Mouse (Mus musculus) MEL-GATA-1-ER (cell line): Measurements from ENCODE around the gene Tm4sf19.
"Not testable (repeated sequence)": the region's sequence is repeated elsewhere in the genome, so short reads cannot be mapped to it uniquely, and the experiment has no call there.

ENCODE experiments used
- DNase-seq: peaks from one replicate; pipeline ENCODE4 v3.0.0-alpha.2; 2012; ENCODE audit warnings: low read depth; ENCODE audit errors: extremely low read depth

Tm4sf19 gene

GRCm38 (mm10) chr16:32430474-32431046, 30.3 kb downstream of the Tm4sf19 start, which contains the start of gene Pcyt1a:
Gene Pcyt1a (plus strand): TSS chr16:32430921.
- DNase-seq, result peak; percentile 87

- no peak for DNase-seq
Observed at GRCm38 (mm10) chr16:32431047-32431591, 30.8 kb downstream of the Tm4sf19 start.

GRCm38 (mm10) chr16:32431926-32432325, 31.6 kb downstream of the Tm4sf19 start:
- DNase-seq, result no peak

GRCm38 (mm10) chr16:32433138-32433537, 32.8 kb downstream of the Tm4sf19 start:
- no peak for DNase-seq

- peak; percentile 34 for DNase-seq
Observed at GRCm38 (mm10) chr16:32434066-32434465, 33.8 kb downstream of the Tm4sf19 start.

GRCm38 (mm10) chr16:32434691-32435090, 34.4 kb downstream of the Tm4sf19 start:
- DNase-seq, result no peak

GRCm38 (mm10) chr16:32436657-32437056, 36.4 kb downstream of the Tm4sf19 start:
- no peak for DNase-seq

- DNase-seq, result no peak
Observed at GRCm38 (mm10) chr16:32437266-32437665, 37.0 kb downstream of the Tm4sf19 start.

- no peak for DNase-seq
Observed at GRCm38 (mm10) chr16:32441432-32441831, 41.1 kb downstream of the Tm4sf19 start.

- DNase-seq, result not testable (repeated sequence)
Observed at GRCm38 (mm10) chr16:32444615-32445014, 44.3 kb downstream of the Tm4sf19 start.

GRCm38 (mm10) chr16:32445558-32445957, 45.3 kb downstream of the Tm4sf19 start:
- no peak for DNase-seq

GRCm38 (mm10) chr16:32446563-32447138, 46.3 kb downstream of the Tm4sf19 start:
- DNase-seq, result peak; percentile 30

- DNase-seq, result no peak
Observed at GRCm38 (mm10) chr16:32449665-32450064, 49.4 kb downstream of the Tm4sf19 start.

- DNase-seq, result no peak
Observed at GRCm38 (mm10) chr16:32450133-32450532, 49.8 kb downstream of the Tm4sf19 start.

GRCm38 (mm10) chr16:32453102-32453501, 52.8 kb downstream of the Tm4sf19 start:
- no peak for DNase-seq

- DNase-seq, result no peak
Observed at GRCm38 (mm10) chr16:32454646-32455045, 54.3 kb downstream of the Tm4sf19 start.

- no peak for DNase-seq
Observed at GRCm38 (mm10) chr16:32456086-32456485, 55.8 kb downstream of the Tm4sf19 start.

GRCm38 (mm10) chr16:32456761-32457160, 56.5 kb downstream of the Tm4sf19 start:
- no peak for DNase-seq
